Mouse (Mus musculus) C3H10T1/2 (cell line): Measurements from ENCODE around the gene Olfr777. TPM values are rescaled to one million over a fixed set of nuclear protein-coding genes. Genes with fewer than 3 reads are reported as not detected.

Source experiments
- polyA plus RNA-seq, 2 experiments: library from polyadenylated mRNA; unstranded; fragments of >200 nt; fragmentation: generic; extraction: Trizol; gene quantifications; one replicate each; pipeline ENCODE4 v1.2.1; 2012; ENCODE audit warnings: missing spikeins in 2 of 2

Gene Olfr777
- not detected for polyA plus RNA-seq

GRCm38 (mm10) chr10:129271081-129271535 lies at the start of gene Olfr777:
Olfr777 (minus strand) TSS chr10:129271485.

GRCm38 (mm10) chr10:129317817-129318216 lies 46.5 kb upstream of the Olfr777 start, which contains the start of gene Olfr780:
Olfr780 (plus strand) TSS chr10:129318117.

GRCm38 (mm10) chr10:129258827-129259226 lies 12.5 kb downstream of the Olfr777 start, which contains the start of gene Olfr776:
Olfr776 (plus strand) TSS chr10:129259127.

GRCm38 (mm10) chr10:129248112-129248511 lies 23.2 kb downstream of the Olfr777 start, which contains the start of gene Olfr775:
Olfr775 (plus strand) TSS chr10:129248412.

GRCm38 (mm10) chr10:129235904-129236303 lies 35.4 kb downstream of the Olfr777 start, which contains the start of gene Olfr774:
Olfr774 (plus strand) TSS chr10:129236204.

Other genes with a start within 250 kb of the Olfr777 start
- gene Olfr764-ps1, start 231.6 kb downstream of the Olfr777 start, polyA plus RNA-seq = not detected
- gene Olfr765, start 221.5 kb downstream of the Olfr777 start, polyA plus RNA-seq = not detected
- not detected for gene Olfr766-ps1, start 202.5 kb downstream of the Olfr777 start, polyA plus RNA-seq
- gene Olfr767, start 188.6 kb downstream of the Olfr777 start, polyA plus RNA-seq = not detected
- not detected for gene Olfr768, start 172.1 kb downstream of the Olfr777 start, polyA plus RNA-seq
- gene Olfr769, start 153.6 kb downstream of the Olfr777 start, polyA plus RNA-seq = not detected
- not detected for gene Olfr770, start 132.5 kb downstream of the Olfr777 start, polyA plus RNA-seq
- gene Olfr771, start 106.7 kb downstream of the Olfr777 start, polyA plus RNA-seq = not detected
- not detected for gene Olfr772, start 93.6 kb downstream of the Olfr777 start, polyA plus RNA-seq
- not detected for gene Olfr773, start 84.1 kb downstream of the Olfr777 start, polyA plus RNA-seq
- gene Olfr774, start 35.3 kb downstream of the Olfr777 start, polyA plus RNA-seq = not detected
- gene Olfr775, start 23.1 kb downstream of the Olfr777 start, polyA plus RNA-seq = not detected
- gene Olfr776, start 12.4 kb downstream of the Olfr777 start, polyA plus RNA-seq = not detected
- not detected for gene Olfr780, start 46.6 kb upstream of the Olfr777 start, polyA plus RNA-seq
- gene Olfr781, start 57.4 kb upstream of the Olfr777 start, polyA plus RNA-seq = not detected
- not detected for gene Olfr782, start 77.4 kb upstream of the Olfr777 start, polyA plus RNA-seq
- gene Olfr784, start 112.6 kb upstream of the Olfr777 start, polyA plus RNA-seq = under 1 TPM in 1 of 2 experiments, not detected in 1; 0.02 TPM
- not detected for gene Olfr785, start 133.9 kb upstream of the Olfr777 start, polyA plus RNA-seq
- gene Olfr786, start 155.8 kb upstream of the Olfr777 start, polyA plus RNA-seq = not detected
- not detected for gene Olfr787, start 190.4 kb upstream of the Olfr777 start, polyA plus RNA-seq
- gene Olfr788, start 199.5 kb upstream of the Olfr777 start, polyA plus RNA-seq = not detected
- gene Olfr789, start 213.3 kb upstream of the Olfr777 start, polyA plus RNA-seq = not detected
- not detected for gene Olfr790, start 227.0 kb upstream of the Olfr777 start, polyA plus RNA-seq